Mouse (Mus musculus): ENCODE measurements around the gene Gm6899. TPM values are rescaled to one million over a fixed set of nuclear protein-coding genes. Genes with fewer than 3 reads are reported as not detected.

Gm6899 gene
- polyA plus RNA-seq, 1 experiment from 2014 or later, result not detected

Other genes with a start within 250 kb of the Gm6899 start
- gene Fancl, start 207.1 kb upstream of the Gm6899 start, polyA plus RNA-seq (2015; fragmentation: Nextera tagmentation; extraction: Ambion mirVana), result 21.2 and 24.8 TPM in 2 replicates
- 17.3 and 21.2 TPM in 2 replicates for gene Vrk2, start 758 bp downstream of the Gm6899 start, polyA plus RNA-seq (2015; fragmentation: Nextera tagmentation; extraction: Ambion mirVana)